Mouse (Mus musculus) natural killer cell, adult 2 months (primary cell): ENCODE measurements around the gene Olfr1031.
"Not testable (repeated sequence)": the region's sequence is repeated elsewhere in the genome, so short reads cannot be mapped to it uniquely, and the experiment has no call there.

Experiments
- DNase-seq, 2 experiments: peaks; one replicate each; pipeline ENCODE4 v3.0.0; 2022; ENCODE audit warnings: low spot score in 2 of 2

The Olfr1031 gene

GRCm38 (mm10) chr2:85990004-85990403 is at the start of gene Olfr1031:
Gene Olfr1031, plus strand, starts transcription at chr2:85990304.
- no peak for DNase-seq

- DNase-seq = no peak
Measured at GRCm38 (mm10) chr2:85950137-85950536, 40.0 kb upstream of the Olfr1031 start, which contains the start of gene Olfr1028. Gene Olfr1028, plus strand, starts transcription at chr2:85950437.

GRCm38 (mm10) chr2:85973595-85973994 is 16.5 kb upstream of the Olfr1031 start, which contains the start of gene Olfr1029:
Gene Olfr1029, plus strand, starts transcription at chr2:85973895.
- no peak for DNase-seq

- DNase-seq = no peak
Measured at GRCm38 (mm10) chr2:85978976-85979375, 11.1 kb upstream of the Olfr1031 start, which contains the start of gene Olfr1030. Gene Olfr1030, plus strand, starts transcription at chr2:85979276.

- no peak for DNase-seq
Measured at GRCm38 (mm10) chr2:86005240-86005639, 15.1 kb downstream of the Olfr1031 start, which contains the start of gene Olfr1032. Gene Olfr1032, plus strand, starts transcription at chr2:86005540.

GRCm38 (mm10) chr2:86020406-86020805 is 30.3 kb downstream of the Olfr1031 start, which contains the start of gene Olfr1033:
Gene Olfr1033, plus strand, starts transcription at chr2:86020633.
- DNase-seq = not testable (repeated sequence)

GRCm38 (mm10) chr2:86021518-86021917 is 31.4 kb downstream of the Olfr1031 start:
- DNase-seq = not testable (repeated sequence)
